Mouse (Mus musculus): ENCODE results near the gene Baz2a.
"Not testable (repeated sequence)": the region's sequence is repeated elsewhere in the genome, so short reads cannot be mapped to it uniquely, and the experiment has no call there.

DNA sequence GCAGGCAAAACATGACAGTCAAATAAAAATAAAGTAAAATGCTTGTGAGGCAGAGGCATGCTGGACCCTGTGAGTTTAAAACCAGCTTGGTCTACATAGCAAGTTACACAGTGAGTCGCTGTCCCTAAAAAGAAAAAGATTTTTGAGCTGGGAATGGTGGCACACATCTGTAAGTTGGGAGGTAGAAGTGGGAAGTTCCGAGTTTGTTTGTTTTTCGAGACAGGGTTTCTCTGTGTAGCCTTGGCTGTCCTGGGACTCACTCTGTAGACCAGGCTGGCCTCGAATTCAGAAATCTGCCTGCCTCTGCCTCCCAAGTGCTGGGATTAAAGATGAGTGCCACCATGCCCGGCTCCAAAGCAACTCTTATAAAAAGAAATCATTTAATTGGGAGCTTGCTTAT, 13.1 kb upstream of the Baz2a start:
- TF ChIP-seq CTCF (IDR thresholded peaks at IDR 0.05; ENCODE audit: low read depth, low read length); TAL1 (conservative IDR thresholded peaks at IDR 0.05; ENCODE audit: low read depth, low read length): not testable (repeated sequence)

Data from G1E (cell line).